In genomic region chrX:166805957-166806356, GRCm38 (mm10) we compare ENCODE assay signal across 15 mouse cellular contexts.
DNase-seq lines count a peak whose midpoint lies in the region; ATAC-seq and TF ChIP-seq lines count a peak whose summit lies in the region.
"Had no signal": no experiment of that assay in that cellular context is flagged by ENCODE, and none has a peak within 500 bp of the region (broad histone marks: within the 10 kb centered on the region; RNA-seq: fewer than 3 reads in every experiment).

No protein-coding gene starts in this region.

- H3K27ac ChIP-seq in layer of hippocampus, adult 2 months: peak overlapping the region; percentile 57; the same call in 1 of the 2 replicates
- peak overlapping the region; percentile 37; the same call in 1 of the 2 replicates for H3K27ac ChIP-seq in forebrain, embryonic 11.5 days (ENCODE audit: low read depth, low read length)
- no peak overlapping the region for H3K27ac ChIP-seq in thymus, adult 2 months (ENCODE audit: control insufficient read depth, insufficient read depth, low read length)
- H3K27ac ChIP-seq: embryonic facial prominence, embryonic 12.5 days; heart, embryonic 15.5 days; hindbrain, embryonic 15.5 days had no signal

- H3K4me3 ChIP-seq in layer of hippocampus, adult 2 months: no peak overlapping the region
- H3K4me3 ChIP-seq in forebrain, embryonic 11.5 days (ENCODE audit: low read depth, low read length): no peak overlapping the region
- no peak overlapping the region for H3K4me3 ChIP-seq in thymus, adult 2 months (ENCODE audit: control insufficient read depth, insufficient read depth, low read length)
- H3K4me3 ChIP-seq: embryonic facial prominence, embryonic 12.5 days; heart, embryonic 15.5 days; hindbrain, embryonic 15.5 days; myocyte had no signal

- no peak for ATAC-seq in forebrain, embryonic 11.5 days (replicated peaks; ENCODE audit: low FRiP score)
- ATAC-seq in inflammation-experienced regulatory T-cells, adult 6 months: peak; percentile 41

- H3K9ac ChIP-seq in forebrain, embryonic 11.5 days (ENCODE audit: low read length): no peak overlapping the region
- H3K9ac ChIP-seq: embryonic facial prominence, embryonic 12.5 days; heart, embryonic 15.5 days; hindbrain, embryonic 15.5 days had no signal

- no peaks in the 10 kb centered on the region for H3K36me3 ChIP-seq in forebrain, embryonic 11.5 days (ENCODE audit: control insufficient read depth, insufficient read depth, low read length)
- H3K36me3 ChIP-seq in thymus, adult 2 months (ENCODE audit: control insufficient read depth, insufficient read depth, low read length): no peaks in the 10 kb centered on the region
- H3K36me3 ChIP-seq: embryonic facial prominence, embryonic 12.5 days; heart, embryonic 15.5 days; hindbrain, embryonic 15.5 days had no signal

- H3K4me2 ChIP-seq in forebrain, embryonic 11.5 days (ENCODE audit: low read depth, low read length, severe bottlenecking): no peak overlapping the region
- H3K4me2 ChIP-seq: embryonic facial prominence, embryonic 12.5 days; heart, embryonic 15.5 days; hindbrain, embryonic 15.5 days had no signal

- 78% methylated on average over 1 of the region's 1 CpGs for WGBS in forebrain, embryonic 11.5 days
- WGBS in thymus, adult 2 months: 88% methylated on average over 1 of the region's 1 CpGs

- H3K4me1 ChIP-seq in forebrain, embryonic 11.5 days (replicated peaks; ENCODE audit: control insufficient read depth, insufficient read depth, low read length): 0 out of 2 replicates have a peak, but pooled peaks cover 2% of the 10 kb centered on the region
- peaks cover 6% of the 10 kb centered on the region for H3K4me1 ChIP-seq in thymus, adult 2 months (replicated peaks; ENCODE audit: control insufficient read depth, insufficient read depth, low read length)
- H3K4me1 ChIP-seq: embryonic facial prominence, embryonic 12.5 days; heart, embryonic 15.5 days; hindbrain, embryonic 15.5 days had no signal

- TF ChIP-seq POLR2A in thymus, adult 2 months (IDR thresholded peaks at IDR 0.05; ENCODE audit: control insufficient read depth, extremely low read depth, insufficient read depth, low read length, poor library complexity): no peak

- DNase-seq in layer of hippocampus, adult 2 months (ENCODE audit: low spot score in 2 of 2): no peak
- no peak for DNase-seq in layer of hippocampus, postnatal 25 days (ENCODE audit: extremely low spot score in 1 of 2, low spot score in 1 of 2)
- DNase-seq in forebrain, embryonic 11.5 days (ENCODE audit: low spot score): no peak
- DNase-seq in gastrocnemius, postnatal 14 days: no peak
- no peak for DNase-seq in thymus, adult 2 months
- DNase-seq in urinary bladder, postnatal 36 days (ENCODE audit: low spot score in 2 of 2): no peak
- DNase-seq: cerebellum, adult 11-12 months; kidney, adult 2 months; kidney, postnatal 4 days; lung, postnatal 10 days had no signal

- intact Hi-C loops in gastrocnemius, postnatal 14 days (cut with DNase I; ENCODE audit: low total_unique reads): no loop called here

- no peaks in the 10 kb centered on the region for H3K9me3 ChIP-seq in forebrain, embryonic 11.5 days (ENCODE audit: control insufficient read depth, low read length)
- H3K9me3 ChIP-seq: embryonic facial prominence, embryonic 12.5 days; heart, embryonic 15.5 days; hindbrain, embryonic 15.5 days had no signal

- H3K27me3 ChIP-seq in forebrain, embryonic 11.5 days (ENCODE audit: control insufficient read depth, insufficient read depth, low read length): peaks cover 8% of the 10 kb centered on the region; the same call in 1 of the 2 replicates
- H3K27me3 ChIP-seq in thymus, adult 2 months (ENCODE audit: control insufficient read depth, insufficient read depth, low read length): no peaks in the 10 kb centered on the region
- H3K27me3 ChIP-seq: heart, embryonic 15.5 days had no signal

- no peak for TF ChIP-seq CTCF in layer of hippocampus, adult 2 months (conservative IDR thresholded peaks at IDR 0.05)
- no peak for TF ChIP-seq CTCF in thymus, adult 2 months (IDR thresholded peaks at IDR 0.05; ENCODE audit: borderline replicate concordance, control insufficient read depth, extremely low read depth, insufficient read depth, low read length, poor library complexity)
